Comparison of ENCODE assay signal across 9 mouse cellular contexts in genomic region chr14:118209642-118210041, GRCm38 (mm10). TPM values are rescaled to one million over a fixed set of nuclear protein-coding genes. Genes with fewer than 3 reads are reported as not detected.
DNase-seq lines count a peak whose midpoint lies in the region; ATAC-seq lines count a peak whose summit lies in the region.
"Had no signal": no experiment of that assay in that cellular context is flagged by ENCODE, and none has a peak within 500 bp of the region (broad histone marks: within the 10 kb centered on the region; RNA-seq: fewer than 3 reads in every experiment).

No protein-coding gene starts in this region.

- ATAC-seq in forebrain, embryonic 15.5 days (replicated peaks) = no peak
- peak; percentile 53; the same call in 1 of the 2 replicates for ATAC-seq in neural tube, embryonic 11.5 days (ENCODE audit: insufficient read depth, low FRiP score, low TSS enrichment)
- no peak for ATAC-seq in neural tube, embryonic 15.5 days (ENCODE audit: low FRiP score)
- ATAC-seq in hindbrain, embryonic 12.5 days (ENCODE audit: low FRiP score) = peak; percentile 55; the same call in 1 of the 2 replicates
- peak; percentile 81 for ATAC-seq in midbrain, embryonic 16.5 days
- no peak for ATAC-seq in liver, embryonic 11.5 days (replicated peaks; ENCODE audit: low FRiP score)

- H3K36me3 ChIP-seq in forebrain, embryonic 10.5 days (replicated peaks) = no peaks in the 10 kb centered on the region
- H3K36me3 ChIP-seq in forebrain, embryonic 15.5 days = no peaks in the 10 kb centered on the region
- no peaks in the 10 kb centered on the region for H3K36me3 ChIP-seq in neural tube, embryonic 11.5 days (ENCODE audit: control insufficient read depth, insufficient read depth, low read length)
- H3K36me3 ChIP-seq in neural tube, embryonic 15.5 days = no peaks in the 10 kb centered on the region
- H3K36me3 ChIP-seq in hindbrain, embryonic 12.5 days = no peaks in the 10 kb centered on the region
- no peaks in the 10 kb centered on the region for H3K36me3 ChIP-seq in midbrain, embryonic 16.5 days (ENCODE audit: control insufficient read depth, insufficient read depth, low read length)
- H3K36me3 ChIP-seq in liver, embryonic 11.5 days (ENCODE audit: control insufficient read depth, insufficient read depth, low read length) = no peaks in the 10 kb centered on the region

- H3K27ac ChIP-seq in forebrain, embryonic 10.5 days = no peak overlapping the region
- H3K27ac ChIP-seq in forebrain, embryonic 15.5 days (replicated peaks) = no peak overlapping the region
- H3K27ac ChIP-seq in neural tube, embryonic 11.5 days (ENCODE audit: low read depth, low read length) = no peak overlapping the region
- H3K27ac ChIP-seq in neural tube, embryonic 15.5 days (replicated peaks) = no peak overlapping the region
- no peak overlapping the region for H3K27ac ChIP-seq in hindbrain, embryonic 12.5 days
- H3K27ac ChIP-seq in midbrain, embryonic 16.5 days (ENCODE audit: low read length) = no peak overlapping the region
- no peak overlapping the region for H3K27ac ChIP-seq in liver, embryonic 11.5 days (ENCODE audit: low read depth, low read length)

- peak; percentile 40 for DNase-seq in forebrain, embryonic 10.5 days (ENCODE audit: extremely low spot score, low spot score)
- peak; percentile 54 for DNase-seq in neural tube, embryonic 11.5 days (ENCODE audit: low spot score)
- no peak for DNase-seq in urinary bladder, postnatal 36 days (ENCODE audit: low spot score in 2 of 2)
- no peak for DNase-seq in liver, embryonic 11.5 days (ENCODE audit: low spot score)

- no peak overlapping the region for H3K9ac ChIP-seq in forebrain, embryonic 15.5 days (replicated peaks)
- H3K9ac ChIP-seq in neural tube, embryonic 11.5 days (ENCODE audit: low read length) = no peak overlapping the region
- no peak overlapping the region for H3K9ac ChIP-seq in neural tube, embryonic 15.5 days (replicated peaks)
- no peak overlapping the region for H3K9ac ChIP-seq in hindbrain, embryonic 12.5 days
- H3K9ac ChIP-seq in midbrain, embryonic 16.5 days (ENCODE audit: low read depth, low read length) = no peak overlapping the region
- no peak overlapping the region for H3K9ac ChIP-seq in liver, embryonic 11.5 days (ENCODE audit: low read depth, low read length)

- H3K27me3 ChIP-seq in forebrain, embryonic 10.5 days (ENCODE audit: poor library complexity, severe bottlenecking) = peaks cover 44% of the 10 kb centered on the region
- peaks cover 19% of the 10 kb centered on the region; the same call in 1 of the 2 replicates for H3K27me3 ChIP-seq in forebrain, embryonic 15.5 days
- no peaks in the 10 kb centered on the region for H3K27me3 ChIP-seq in neural tube, embryonic 11.5 days (ENCODE audit: control insufficient read depth, insufficient read depth, low read length)
- 0 out of 2 replicates have a peak, but pooled peaks cover 4% of the 10 kb centered on the region for H3K27me3 ChIP-seq in neural tube, embryonic 15.5 days (replicated peaks)
- peaks cover 14% of the 10 kb centered on the region for H3K27me3 ChIP-seq in hindbrain, embryonic 12.5 days
- 0 out of 2 replicates have a peak, but pooled peaks cover 2% of the 10 kb centered on the region for H3K27me3 ChIP-seq in midbrain, embryonic 16.5 days (ENCODE audit: control insufficient read depth, insufficient read depth, low read depth, low read length)
- H3K27me3 ChIP-seq in liver, embryonic 11.5 days (replicated peaks; ENCODE audit: control insufficient read depth, insufficient read depth, low read length) = no peaks in the 10 kb centered on the region

- peaks cover 8% of the 10 kb centered on the region for H3K9me3 ChIP-seq in forebrain, embryonic 10.5 days
- H3K9me3 ChIP-seq in forebrain, embryonic 15.5 days = no peaks in the 10 kb centered on the region
- no peaks in the 10 kb centered on the region for H3K9me3 ChIP-seq in neural tube, embryonic 11.5 days (ENCODE audit: control insufficient read depth, low read length)
- H3K9me3 ChIP-seq in neural tube, embryonic 15.5 days (replicated peaks) = no peaks in the 10 kb centered on the region
- 0 out of 2 replicates have a peak, but pooled peaks cover 3% of the 10 kb centered on the region for H3K9me3 ChIP-seq in hindbrain, embryonic 12.5 days (replicated peaks)
- no peaks in the 10 kb centered on the region for H3K9me3 ChIP-seq in midbrain, embryonic 16.5 days (replicated peaks; ENCODE audit: control insufficient read depth, low read length, poor library complexity, severe bottlenecking)
- H3K9me3 ChIP-seq in liver, embryonic 11.5 days (ENCODE audit: control insufficient read depth, low read length) = no peaks in the 10 kb centered on the region

- WGBS in forebrain, embryonic 10.5 days = 23% methylated on average over 5 of the region's 5 CpGs
- WGBS in forebrain, embryonic 15.5 days = 8% methylated on average over 5 of the region's 5 CpGs
- WGBS in neural tube, embryonic 11.5 days = 19% methylated on average over 5 of the region's 5 CpGs
- WGBS in neural tube, embryonic 15.5 days = 9% methylated on average over 5 of the region's 5 CpGs
- WGBS in hindbrain, embryonic 12.5 days = 18% methylated on average over 5 of the region's 5 CpGs
- 6% methylated on average over 5 of the region's 5 CpGs for WGBS in midbrain, embryonic 16.5 days
- 21% methylated on average over 5 of the region's 5 CpGs for WGBS in liver, embryonic 11.5 days

- H3K4me1 ChIP-seq in forebrain, embryonic 10.5 days = peaks cover 9% of the 10 kb centered on the region; the same call in 1 of the 2 replicates
- 0 out of 2 replicates have a peak, but pooled peaks cover 7% of the 10 kb centered on the region for H3K4me1 ChIP-seq in forebrain, embryonic 15.5 days
- no peaks in the 10 kb centered on the region for H3K4me1 ChIP-seq in neural tube, embryonic 11.5 days (ENCODE audit: control insufficient read depth, insufficient read depth, low read length)
- no peaks in the 10 kb centered on the region for H3K4me1 ChIP-seq in neural tube, embryonic 15.5 days
- no peaks in the 10 kb centered on the region for H3K4me1 ChIP-seq in hindbrain, embryonic 12.5 days
- H3K4me1 ChIP-seq in midbrain, embryonic 16.5 days (ENCODE audit: control insufficient read depth, insufficient read depth, low read length) = no peaks in the 10 kb centered on the region
- H3K4me1 ChIP-seq in liver, embryonic 11.5 days (replicated peaks; ENCODE audit: control insufficient read depth, insufficient read depth, low read length) = no peaks in the 10 kb centered on the region

- no peak overlapping the region for H3K4me2 ChIP-seq in forebrain, embryonic 15.5 days (replicated peaks)
- H3K4me2 ChIP-seq in neural tube, embryonic 11.5 days (ENCODE audit: low read depth) = no peak overlapping the region
- no peak overlapping the region for H3K4me2 ChIP-seq in neural tube, embryonic 15.5 days
- no peak overlapping the region for H3K4me2 ChIP-seq in hindbrain, embryonic 12.5 days (replicated peaks)
- H3K4me2 ChIP-seq in midbrain, embryonic 16.5 days (ENCODE audit: low read length) = no peak overlapping the region
- no peak overlapping the region for H3K4me2 ChIP-seq in liver, embryonic 11.5 days

- no peak overlapping the region for H3K4me3 ChIP-seq in forebrain, embryonic 10.5 days
- H3K4me3 ChIP-seq in forebrain, embryonic 15.5 days = no peak overlapping the region
- H3K4me3 ChIP-seq in neural tube, embryonic 11.5 days (ENCODE audit: low read depth, low read length) = no peak overlapping the region
- no peak overlapping the region for H3K4me3 ChIP-seq in neural tube, embryonic 15.5 days (replicated peaks)
- H3K4me3 ChIP-seq in hindbrain, embryonic 12.5 days = no peak overlapping the region
- H3K4me3 ChIP-seq in midbrain, embryonic 16.5 days (ENCODE audit: low read depth, low read length) = no peak overlapping the region
- H3K4me3 ChIP-seq in liver, embryonic 11.5 days (ENCODE audit: low read depth, low read length) = no peak overlapping the region
- H3K4me3 ChIP-seq: erythroblast, embryonic 14.5 days had no signal

RNA-seq across cellular contexts. Expression of gene Sox21, which starts 27.2 kb away (rescaled TPM):
- polyA plus RNA-seq in forebrain, embryonic 10.5 days (2016; fragmentation: Nextera tagmentation; extraction: Ambion mirVana) = 7.9 and 8.7 TPM in 2 replicates
- 8.0 and 8.8 TPM in 2 replicates for polyA plus RNA-seq in forebrain, embryonic 15.5 days (2015; fragmentation: Nextera tagmentation; extraction: Ambion mirVana)
- polyA plus RNA-seq in neural tube, embryonic 11.5 days (2014; fragmentation: Nextera tagmentation; extraction: Ambion mirVana) = 10.5 and 12.8 TPM in 2 replicates
- polyA plus RNA-seq in neural tube, embryonic 15.5 days (2015; fragmentation: Nextera tagmentation; extraction: Ambion mirVana) = 2.8 and 3.7 TPM in 2 replicates
- polyA plus RNA-seq in hindbrain, embryonic 12.5 days (2016; fragmentation: Nextera tagmentation; extraction: Ambion mirVana) = 16.2 TPM in 2 replicates
- 6.4 and 8.0 TPM in 2 replicates for polyA plus RNA-seq in midbrain, embryonic 16.5 days (2015; fragmentation: Nextera tagmentation; extraction: Ambion mirVana)
- 0.08 and 0.12 TPM in 2 replicates for polyA plus RNA-seq in liver, embryonic 11.5 days (2014; fragmentation: Nextera tagmentation; extraction: Ambion mirVana)

RNA-seq across cellular contexts. Expression of gene Gm9376, which starts 57.1 kb away (rescaled TPM):
- polyA plus RNA-seq in forebrain, embryonic 10.5 days (2016; fragmentation: Nextera tagmentation; extraction: Ambion mirVana) = not detected in 2 replicates
- polyA plus RNA-seq in forebrain, embryonic 15.5 days (2015; fragmentation: Nextera tagmentation; extraction: Ambion mirVana) = not detected in 2 replicates
- polyA plus RNA-seq in neural tube, embryonic 11.5 days (2014; fragmentation: Nextera tagmentation; extraction: Ambion mirVana) = not detected in 2 replicates
- polyA plus RNA-seq in neural tube, embryonic 15.5 days (2015; fragmentation: Nextera tagmentation; extraction: Ambion mirVana) = not detected in 2 replicates
- polyA plus RNA-seq in hindbrain, embryonic 12.5 days (2016; fragmentation: Nextera tagmentation; extraction: Ambion mirVana) = not detected in 2 replicates
- polyA plus RNA-seq in midbrain, embryonic 16.5 days (2015; fragmentation: Nextera tagmentation; extraction: Ambion mirVana) = not detected in 2 replicates
- polyA plus RNA-seq in liver, embryonic 11.5 days (2014; fragmentation: Nextera tagmentation; extraction: Ambion mirVana) = not detected in 2 replicates
- polyA plus RNA-seq: erythroblast, embryonic 14.5 days had no signal

Comparison
In these comparisons a context has a peak if more than half of its experiments do, and no peak if none do; other contexts are left out.
1. ATAC-seq: peak in neural tube, embryonic 11.5 days (single experiment), hindbrain, embryonic 12.5 days (single experiment) and midbrain, embryonic 16.5 days (single experiment); none in forebrain, embryonic 15.5 days (single experiment), neural tube, embryonic 15.5 days (single experiment) and liver, embryonic 11.5 days (single experiment).
2. DNase-seq: peak in forebrain, embryonic 10.5 days (single experiment) and neural tube, embryonic 11.5 days (single experiment); none in urinary bladder, postnatal 36 days (0 of 2) and liver, embryonic 11.5 days (single experiment).